Mouse (Mus musculus): ENCODE data around the gene Lmod1. TPM values are rescaled to one million over a fixed set of nuclear protein-coding genes. Genes with fewer than 3 reads are reported as not detected.

Lmod1 gene
- 1.4 and 2.2 TPM in 2 replicates for polyA plus RNA-seq (2015; fragmentation: Nextera tagmentation; extraction: Ambion mirVana)

DNA sequence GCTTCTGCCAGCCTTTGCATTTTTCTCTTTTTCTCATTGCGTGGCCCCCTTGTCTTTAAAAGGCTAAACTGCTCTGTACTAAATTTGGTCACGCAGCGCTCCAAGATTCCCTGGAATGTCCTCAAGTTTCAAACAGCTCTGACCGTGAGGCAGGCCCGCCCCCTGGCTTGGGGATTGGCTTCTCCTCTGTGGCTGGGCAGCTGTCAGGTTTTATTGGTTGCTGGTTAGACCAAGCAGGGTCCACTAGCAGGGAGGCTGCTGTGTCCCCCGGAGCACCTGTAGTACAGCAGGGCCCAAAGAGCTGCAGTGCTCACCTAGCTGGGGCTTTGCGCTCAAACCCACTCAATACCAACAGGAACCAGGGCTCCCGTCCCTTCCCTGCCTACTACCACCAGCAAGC, at the start of gene Lmod1:
Gene Lmod1 (plus strand): TSS at position 237 of the 400 bp plus-strand sequence.

DNA sequence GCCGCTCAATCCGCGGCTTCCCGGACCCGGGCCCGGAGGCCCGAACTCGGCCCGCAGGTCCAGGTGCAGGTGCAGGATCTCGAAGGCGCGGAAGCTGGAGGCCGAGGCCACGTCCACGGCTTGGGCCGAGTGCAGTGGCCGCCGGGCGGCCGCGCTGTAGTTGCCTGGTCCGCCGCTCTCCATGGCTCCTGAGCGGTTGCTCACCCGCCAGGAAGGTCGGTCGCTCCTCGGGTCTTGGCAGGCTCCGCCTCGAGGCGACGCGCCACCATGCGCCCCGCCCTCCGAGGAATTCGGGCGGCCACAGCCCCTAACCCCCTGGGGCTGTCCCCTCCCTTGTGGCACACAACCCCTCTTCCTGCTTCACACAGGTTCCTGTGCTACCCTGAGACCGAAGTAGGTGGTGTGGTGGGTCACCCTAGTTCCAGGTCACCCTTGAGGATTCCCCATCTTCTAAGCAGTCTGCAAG, 40.7 kb upstream of the Lmod1 start, which contains the start of gene Rnpep:
Gene Rnpep (minus strand): TSS at position 259 of the 466 bp plus-strand sequence.

DNA sequence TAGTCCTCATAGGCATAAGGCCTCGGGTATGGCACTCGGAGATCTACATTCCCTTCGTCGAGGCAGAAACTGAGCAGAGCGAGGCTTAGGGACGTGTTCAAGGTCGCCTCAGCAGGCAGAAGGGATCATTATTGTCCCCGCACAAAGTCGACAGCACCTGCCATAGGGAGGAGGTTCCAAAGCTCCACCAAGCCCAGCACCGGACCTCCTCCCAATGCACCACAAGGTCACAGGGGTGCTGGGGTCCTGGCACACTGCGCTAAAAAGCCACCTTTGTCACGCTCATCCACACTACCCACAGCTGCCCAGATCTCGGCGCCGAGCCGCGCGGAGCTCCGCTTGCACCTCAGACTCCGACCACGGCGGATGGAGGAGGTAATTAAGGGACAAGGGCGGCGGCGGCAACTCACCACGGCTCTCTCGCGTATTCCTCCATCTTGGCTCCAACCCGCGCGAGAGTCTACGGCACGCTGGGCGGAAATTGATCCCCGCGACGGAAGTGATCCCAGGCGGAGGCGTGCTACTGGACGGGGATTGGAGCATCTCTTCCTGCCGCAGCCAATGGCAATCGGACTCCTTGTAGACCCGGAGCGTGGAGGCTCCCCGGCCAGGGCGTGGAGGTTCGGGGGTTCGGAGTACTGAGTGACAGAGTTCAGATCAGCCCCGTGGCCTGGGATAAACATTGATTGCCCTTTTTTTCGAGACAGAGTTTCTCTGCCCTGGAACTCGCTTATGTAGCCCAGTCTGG, 11.1 kb upstream of the Lmod1 start, which contains the start of gene Timm17a:
Gene Timm17a (minus strand): TSS at position 495 of the 748 bp plus-strand sequence.

DNA sequence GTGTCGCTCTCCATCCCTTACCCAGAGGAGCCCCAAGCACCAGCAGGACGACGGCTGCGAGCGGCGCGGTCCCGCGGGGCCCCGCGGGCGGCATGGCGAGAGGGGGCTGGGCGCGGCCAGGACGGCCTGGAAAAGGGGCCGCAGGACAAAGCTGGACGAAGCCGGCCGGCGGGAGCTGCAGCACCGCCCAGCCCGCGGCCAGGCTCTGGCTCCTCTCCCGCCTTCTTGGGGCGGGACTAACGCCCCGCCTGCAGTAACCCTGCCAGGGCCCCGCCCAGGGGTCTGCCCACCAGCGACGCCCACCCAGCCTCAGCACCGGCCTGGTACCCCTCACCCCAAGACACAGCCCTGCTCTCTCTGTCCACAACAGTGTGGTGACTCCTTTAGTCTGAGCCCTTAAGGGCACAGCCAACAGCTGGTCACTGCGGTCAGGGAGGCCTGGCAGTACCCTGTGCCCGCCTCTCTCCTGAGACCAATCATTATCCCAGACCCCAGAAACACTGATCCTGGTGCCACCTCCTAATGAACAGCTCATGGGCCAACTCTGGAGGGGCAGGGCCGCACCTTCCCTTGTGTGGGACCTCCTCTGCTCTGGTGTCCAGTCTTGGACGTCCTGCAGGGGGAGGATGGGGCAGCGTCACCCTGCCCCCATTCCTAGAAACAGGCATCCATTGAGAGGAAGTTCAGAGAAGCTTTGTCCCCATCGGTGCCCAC, 50.4 kb downstream of the Lmod1 start, which contains the start of gene Shisa4:
Gene Shisa4 (minus strand): TSS at position 370 of the 714 bp plus-strand sequence.

Other genes starting within 250 kb of the Lmod1 start
- 0.24 and 0.88 TPM in 2 replicates for gene Lgr6, start 219.5 kb upstream of the Lmod1 start, polyA plus RNA-seq (2015; fragmentation: Nextera tagmentation; extraction: Ambion mirVana)
- gene Ptpn7, start 192.1 kb upstream of the Lmod1 start, polyA plus RNA-seq (2015; fragmentation: Nextera tagmentation; extraction: Ambion mirVana), result 0.91 and 1.4 TPM in 2 replicates
- 35.1 and 38.0 TPM in 2 replicates for gene Arl8a, start 178.0 kb upstream of the Lmod1 start, polyA plus RNA-seq (2015; fragmentation: Nextera tagmentation; extraction: Ambion mirVana)
- 0.59 and 0.60 TPM in 2 replicates for gene Gpr37l1, start 157.1 kb upstream of the Lmod1 start, polyA plus RNA-seq (2015; fragmentation: Nextera tagmentation; extraction: Ambion mirVana)
- 0.91 and 1.3 TPM in 2 replicates for gene Elf3, start 66.2 kb upstream of the Lmod1 start, polyA plus RNA-seq (2015; fragmentation: Nextera tagmentation; extraction: Ambion mirVana)
- gene Rnpep, start 40.7 kb upstream of the Lmod1 start, polyA plus RNA-seq (2015; fragmentation: Nextera tagmentation; extraction: Ambion mirVana), result 26.4 and 35.2 TPM in 2 replicates
- gene Timm17a, start 11.0 kb upstream of the Lmod1 start, polyA plus RNA-seq (2015; fragmentation: Nextera tagmentation; extraction: Ambion mirVana), result 326 and 337 TPM in 2 replicates
- gene Shisa4, start 50.4 kb downstream of the Lmod1 start, polyA plus RNA-seq (2015; fragmentation: Nextera tagmentation; extraction: Ambion mirVana), result 117 and 123 TPM in 2 replicates
- 29.1 and 34.0 TPM in 2 replicates for gene Ipo9, start 105.7 kb downstream of the Lmod1 start, polyA plus RNA-seq (2015; fragmentation: Nextera tagmentation; extraction: Ambion mirVana)

Measured in skeletal muscle tissue, postnatal 0 days (tissue).